Mouse (Mus musculus) G1E (cell line): ENCODE results near the gene Gvin1.

Source experiments
- CTCF ChIP-seq: IDR thresholded peaks from 2 replicates; pipeline ENCODE4 v1.5.1; 2012; ENCODE audit warnings: low read depth, low read length, inconsistent platforms, mixed read lengths
- GATA1 ChIP-seq: IDR thresholded peaks from 2 replicates; pipeline ENCODE4 v1.6.1; 2012; ENCODE audit warnings: borderline replicate concordance, low read length, inconsistent platforms, mixed read lengths
- POLR2AphosphoS5 ChIP-seq: IDR thresholded peaks from 2 replicates; pipeline ENCODE4 v1.6.1; 2012; ENCODE audit warnings: low read depth, low read length, inconsistent platforms; ENCODE audit not compliant: insufficient replicate concordance
- TAL1 ChIP-seq: conservative IDR thresholded peaks from 2 replicates; pipeline ENCODE4 v1.6.1; 2012; ENCODE audit warnings: low read depth, low read length, inconsistent platforms, mixed read lengths

DNA sequence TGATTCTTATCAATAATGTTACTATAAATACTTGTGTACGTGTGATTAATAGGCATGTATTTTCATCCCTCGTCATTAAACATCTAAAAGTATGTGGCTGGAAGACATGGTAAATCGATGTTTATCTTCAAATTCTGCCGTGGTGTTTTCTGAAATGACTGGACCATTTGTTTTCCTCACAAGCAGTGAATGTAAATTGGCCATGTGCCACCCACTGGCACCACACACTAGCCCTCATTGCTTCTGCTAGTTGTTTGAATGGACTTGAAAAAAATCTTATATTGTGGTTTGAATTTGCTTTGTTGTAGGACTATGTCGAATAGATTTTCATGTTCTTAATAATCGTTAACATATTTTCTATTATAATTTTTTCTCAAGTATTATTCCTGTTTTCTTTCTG is 30.5 kb upstream of the Gvin1 start:
- TF ChIP-seq CTCF = no peak
- no peak for TF ChIP-seq POLR2AphosphoS5
- no peak for TF ChIP-seq GATA1
- no peak for TF ChIP-seq TAL1
